17 mouse cellular contexts compared by ENCODE assay signal in the genomic region with DNA sequence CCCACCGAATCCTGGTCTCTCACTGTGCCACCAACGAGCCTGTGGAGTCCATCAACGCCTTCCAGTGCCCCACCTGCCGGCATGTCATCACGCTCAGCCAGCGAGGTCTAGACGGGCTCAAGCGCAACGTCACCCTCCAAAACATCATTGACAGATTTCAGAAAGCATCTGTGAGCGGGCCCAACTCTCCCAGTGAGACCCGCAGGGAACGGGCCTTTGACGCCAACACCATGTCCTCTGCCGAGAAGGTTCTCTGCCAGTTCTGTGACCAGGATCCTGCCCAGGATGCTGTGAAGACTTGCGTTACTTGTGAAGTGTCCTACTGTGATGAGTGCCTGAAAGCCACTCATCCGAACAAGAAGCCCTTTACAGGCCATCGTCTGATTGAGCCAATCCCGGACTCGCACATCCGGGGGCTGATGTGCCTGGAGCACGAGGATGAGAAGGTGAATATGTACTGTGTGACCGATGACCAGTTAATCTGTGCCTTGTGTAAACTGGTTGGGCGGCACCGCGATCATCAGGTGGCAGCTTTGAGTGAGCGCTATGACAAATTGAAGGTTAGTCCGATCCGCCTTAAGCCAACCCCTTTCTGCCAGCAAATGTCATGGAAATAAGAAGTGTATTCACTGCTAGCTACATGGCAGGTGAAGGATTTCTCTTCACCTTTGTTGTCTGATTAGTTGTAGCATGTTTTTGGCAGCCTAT.
DNase-seq lines count a peak whose midpoint lies in the region; ATAC-seq lines count a peak whose summit lies in the region.
"Had no signal": no experiment of that assay in that cellular context is flagged by ENCODE, and none has a peak within 500 bp of the region (broad histone marks: within the 10 kb centered on the region; RNA-seq: fewer than 3 reads in every experiment).

No protein-coding gene starts in this region.

- no peaks in the 10 kb centered on the region for H3K4me1 ChIP-seq in embryonic facial prominence, embryonic 11.5 days (ENCODE audit: control insufficient read depth, insufficient read depth, low read length)
- H3K4me1 ChIP-seq in embryonic facial prominence, embryonic 10.5 days = peaks cover 12% of the 10 kb centered on the region; the same call in 1 of the 2 replicates
- peaks cover 7% of the 10 kb centered on the region; the same call in 1 of the 2 replicates for H3K4me1 ChIP-seq in midbrain, embryonic 15.5 days
- peaks cover 10% of the 10 kb centered on the region; the same call in 1 of the 2 replicates for H3K4me1 ChIP-seq in midbrain, embryonic 14.5 days (ENCODE audit: control insufficient read depth, insufficient read depth, low read length)
- peaks cover 19% of the 10 kb centered on the region for H3K4me1 ChIP-seq in forebrain, embryonic 14.5 days (ENCODE audit: control insufficient read depth, insufficient read depth, low read length)
- H3K4me1 ChIP-seq in intestine, embryonic 16.5 days (ENCODE audit: control insufficient read depth, insufficient read depth, low read length) = no peaks in the 10 kb centered on the region
- H3K4me1 ChIP-seq: liver, embryonic 13.5 days had no signal

- H3K27ac ChIP-seq in embryonic facial prominence, embryonic 11.5 days (replicated peaks; ENCODE audit: low read depth, low read length) = no peak overlapping the region
- H3K27ac ChIP-seq in embryonic facial prominence, embryonic 10.5 days (replicated peaks) = no peak overlapping the region
- no peak overlapping the region for H3K27ac ChIP-seq in midbrain, embryonic 15.5 days
- no peak overlapping the region for H3K27ac ChIP-seq in midbrain, embryonic 14.5 days (replicated peaks; ENCODE audit: low read depth, low read length)
- H3K27ac ChIP-seq in forebrain, embryonic 14.5 days (ENCODE audit: low read depth, low read length) = 0 out of 2 replicates have a peak overlapping the region, but pooled peaks have one; percentile 44
- no peak overlapping the region for H3K27ac ChIP-seq in intestine, embryonic 16.5 days (ENCODE audit: low read length)
- H3K27ac ChIP-seq: embryonic facial prominence, embryonic 12.5 days; limb, embryonic 10.5 days; liver, embryonic 13.5 days had no signal

- DNase-seq in embryonic facial prominence, embryonic 11.5 days (ENCODE audit: low spot score) = no peak
- no peak for DNase-seq in embryonic facial prominence, embryonic 10.5 days (ENCODE audit: low spot score)
- DNase-seq in midbrain, embryonic 14.5 days = no peak
- peak; percentile 65 for DNase-seq in Muller cell, postnatal 12 days (ENCODE audit: inconsistent ontology term)
- no peak for DNase-seq in forebrain, embryonic 14.5 days (ENCODE audit: low spot score)
- DNase-seq in heart, postnatal 14 days = no peak
- DNase-seq: gastrocnemius, postnatal 10 days; heart, postnatal 10 days; kidney, adult 8-10 months; kidney, postnatal 4 days; liver, embryonic 13.5 days; thymus, adult 18-20 months had no signal

- no peaks in the 10 kb centered on the region for H3K9me3 ChIP-seq in embryonic facial prominence, embryonic 11.5 days (replicated peaks; ENCODE audit: control insufficient read depth, low read length)
- H3K9me3 ChIP-seq in embryonic facial prominence, embryonic 10.5 days = no peaks in the 10 kb centered on the region
- no peaks in the 10 kb centered on the region for H3K9me3 ChIP-seq in midbrain, embryonic 15.5 days
- H3K9me3 ChIP-seq in midbrain, embryonic 14.5 days (ENCODE audit: control insufficient read depth, low read length) = no peaks in the 10 kb centered on the region
- no peaks in the 10 kb centered on the region for H3K9me3 ChIP-seq in forebrain, embryonic 14.5 days (replicated peaks; ENCODE audit: control insufficient read depth, low read length)
- H3K9me3 ChIP-seq in intestine, embryonic 16.5 days (ENCODE audit: control insufficient read depth, low read length) = no peaks in the 10 kb centered on the region
- H3K9me3 ChIP-seq: embryonic facial prominence, embryonic 12.5 days; limb, embryonic 10.5 days; liver, embryonic 13.5 days had no signal

- no peaks in the 10 kb centered on the region for H3K27me3 ChIP-seq in embryonic facial prominence, embryonic 11.5 days (ENCODE audit: control insufficient read depth, insufficient read depth, low read length)
- peaks cover 94% of the 10 kb centered on the region for H3K27me3 ChIP-seq in embryonic facial prominence, embryonic 10.5 days (replicated peaks; ENCODE audit: low read depth, poor library complexity, severe bottlenecking)
- H3K27me3 ChIP-seq in midbrain, embryonic 15.5 days (replicated peaks) = no peaks in the 10 kb centered on the region
- no peaks in the 10 kb centered on the region for H3K27me3 ChIP-seq in midbrain, embryonic 14.5 days (ENCODE audit: control insufficient read depth, insufficient read depth, low read length)
- no peaks in the 10 kb centered on the region; the same call in 1 of the 2 replicates for H3K27me3 ChIP-seq in forebrain, embryonic 14.5 days (replicated peaks; ENCODE audit: control insufficient read depth, insufficient read depth, low read length)
- H3K27me3 ChIP-seq in intestine, embryonic 16.5 days (replicated peaks; ENCODE audit: control insufficient read depth, insufficient read depth, low read length) = no peaks in the 10 kb centered on the region
- H3K27me3 ChIP-seq: liver, embryonic 13.5 days had no signal

- 0 out of 2 replicates have a peak, but pooled peaks have one; percentile 29 for ATAC-seq in embryonic facial prominence, embryonic 11.5 days (replicated peaks; ENCODE audit: insufficient number of reproducible peaks, low FRiP score, low TSS enrichment, low read depth)
- ATAC-seq in midbrain, embryonic 15.5 days (replicated peaks) = peak; percentile 30; the same call in 1 of the 2 replicates
- no peak for ATAC-seq in midbrain, embryonic 14.5 days (ENCODE audit: low FRiP score, low TSS enrichment)
- peak; percentile 26; the same call in 1 of the 2 replicates for ATAC-seq in forebrain, embryonic 14.5 days
- ATAC-seq in intestine, embryonic 16.5 days = no peak
- ATAC-seq: lung, postnatal 0 days had no signal

- no peaks in the 10 kb centered on the region for H3K36me3 ChIP-seq in embryonic facial prominence, embryonic 11.5 days (replicated peaks; ENCODE audit: control insufficient read depth, insufficient read depth, low read depth, low read length)
- H3K36me3 ChIP-seq in embryonic facial prominence, embryonic 10.5 days (replicated peaks) = peaks cover 8% of the 10 kb centered on the region
- H3K36me3 ChIP-seq in midbrain, embryonic 15.5 days (replicated peaks) = no peaks in the 10 kb centered on the region
- H3K36me3 ChIP-seq in midbrain, embryonic 14.5 days (ENCODE audit: control insufficient read depth, insufficient read depth, low read length) = no peaks in the 10 kb centered on the region
- no peaks in the 10 kb centered on the region for H3K36me3 ChIP-seq in forebrain, embryonic 14.5 days (ENCODE audit: control insufficient read depth, insufficient read depth, low read length)
- H3K36me3 ChIP-seq in intestine, embryonic 16.5 days (ENCODE audit: control insufficient read depth, insufficient read depth, low read length) = no peaks in the 10 kb centered on the region
- H3K36me3 ChIP-seq: embryonic facial prominence, embryonic 12.5 days; liver, embryonic 13.5 days had no signal

- no peak overlapping the region for H3K4me3 ChIP-seq in embryonic facial prominence, embryonic 11.5 days (ENCODE audit: low read depth, low read length)
- H3K4me3 ChIP-seq in embryonic facial prominence, embryonic 10.5 days = no peak overlapping the region
- no peak overlapping the region for H3K4me3 ChIP-seq in midbrain, embryonic 15.5 days
- no peak overlapping the region for H3K4me3 ChIP-seq in midbrain, embryonic 14.5 days (replicated peaks; ENCODE audit: low read depth, low read length)
- no peak overlapping the region for H3K4me3 ChIP-seq in forebrain, embryonic 14.5 days (ENCODE audit: low read depth, low read length)
- no peak overlapping the region for H3K4me3 ChIP-seq in intestine, embryonic 16.5 days (ENCODE audit: low read length)
- H3K4me3 ChIP-seq: embryonic facial prominence, embryonic 12.5 days; limb, embryonic 10.5 days; liver, embryonic 13.5 days had no signal

- no peak overlapping the region for H3K4me2 ChIP-seq in embryonic facial prominence, embryonic 11.5 days (ENCODE audit: low read depth, low read length)
- H3K4me2 ChIP-seq in midbrain, embryonic 15.5 days = no peak overlapping the region
- no peak overlapping the region for H3K4me2 ChIP-seq in midbrain, embryonic 14.5 days (ENCODE audit: low read length)
- no peak overlapping the region for H3K4me2 ChIP-seq in forebrain, embryonic 14.5 days (ENCODE audit: low read length)
- H3K4me2 ChIP-seq in intestine, embryonic 16.5 days (ENCODE audit: low read depth, low read length) = no peak overlapping the region
- H3K4me2 ChIP-seq: embryonic facial prominence, embryonic 12.5 days; liver, embryonic 13.5 days had no signal

- WGBS in embryonic facial prominence, embryonic 11.5 days = 86% methylated on average over 28 of the region's 28 CpGs
- 80% methylated on average over 28 of the region's 28 CpGs for WGBS in embryonic facial prominence, embryonic 10.5 days
- WGBS in midbrain, embryonic 15.5 days = 62% methylated on average over 28 of the region's 28 CpGs
- 71% methylated on average over 28 of the region's 28 CpGs for whole genome bisulfite sequencing in midbrain, embryonic 14.5 days
- 51% methylated on average over 28 of the region's 28 CpGs for WGBS in forebrain, embryonic 14.5 days
- 87% methylated on average over 28 of the region's 28 CpGs for WGBS in intestine, embryonic 16.5 days

- no peak overlapping the region for H3K9ac ChIP-seq in embryonic facial prominence, embryonic 11.5 days (replicated peaks; ENCODE audit: low read length)
- H3K9ac ChIP-seq in midbrain, embryonic 15.5 days = no peak overlapping the region
- H3K9ac ChIP-seq in midbrain, embryonic 14.5 days (replicated peaks; ENCODE audit: low read length) = no peak overlapping the region
- H3K9ac ChIP-seq in forebrain, embryonic 14.5 days (ENCODE audit: low read length) = no peak overlapping the region
- H3K9ac ChIP-seq in intestine, embryonic 16.5 days (ENCODE audit: low read depth, low read length) = no peak overlapping the region
- H3K9ac ChIP-seq: embryonic facial prominence, embryonic 12.5 days; liver, embryonic 13.5 days had no signal

- intact Hi-C loops in heart, postnatal 14 days (cut with DNase I) = no loop called here

Comparison
In these comparisons a context has a peak if more than half of its experiments do, and no peak if none do; other contexts are left out.
1. ATAC-seq: peak in embryonic facial prominence, embryonic 11.5 days (single experiment), midbrain, embryonic 15.5 days (single experiment) and forebrain, embryonic 14.5 days (single experiment); none in midbrain, embryonic 14.5 days (single experiment) and intestine, embryonic 16.5 days (single experiment).